Mouse (Mus musculus) adrenal gland, postnatal 25 days (tissue): ENCODE results near the gene Dip2b. TPM values are rescaled to one million over a fixed set of nuclear protein-coding genes. Genes with fewer than 3 reads are reported as not detected.

ENCODE experiments used
- DNase-seq: peaks from one replicate; pipeline ENCODE4 v3.0.0; 2021; ENCODE audit warnings: mixed read lengths
- total RNA-seq: library from RNA; stranded (reverse); gene quantifications from 2 replicates; pipeline ENCODE4 v1.2.3, GENCODE M21; 2021

Dip2b gene
- total RNA-seq, 1 experiment from 2014 or later = 19.9 TPM

DNA sequence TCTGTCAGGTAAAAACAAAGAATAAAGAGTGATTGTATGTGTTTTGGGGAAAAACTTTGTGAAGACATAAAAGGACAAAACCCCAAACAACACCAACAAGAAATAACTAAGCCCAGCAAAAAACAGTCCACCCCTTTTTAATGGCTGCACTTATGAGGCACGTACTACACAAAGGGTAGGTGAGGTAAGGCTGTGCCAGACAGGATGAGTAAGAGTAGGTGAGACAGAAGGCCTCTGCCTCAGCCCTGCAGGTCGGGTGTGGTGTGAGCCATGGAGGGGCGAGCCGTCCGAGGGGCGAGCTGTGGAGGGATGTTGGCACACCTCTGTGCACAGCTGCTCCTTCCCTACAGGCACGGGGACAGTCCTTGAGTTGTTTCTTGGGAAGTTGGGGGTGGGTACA is 12.5 kb downstream of the Dip2b start:
- no peak for DNase-seq

DNA sequence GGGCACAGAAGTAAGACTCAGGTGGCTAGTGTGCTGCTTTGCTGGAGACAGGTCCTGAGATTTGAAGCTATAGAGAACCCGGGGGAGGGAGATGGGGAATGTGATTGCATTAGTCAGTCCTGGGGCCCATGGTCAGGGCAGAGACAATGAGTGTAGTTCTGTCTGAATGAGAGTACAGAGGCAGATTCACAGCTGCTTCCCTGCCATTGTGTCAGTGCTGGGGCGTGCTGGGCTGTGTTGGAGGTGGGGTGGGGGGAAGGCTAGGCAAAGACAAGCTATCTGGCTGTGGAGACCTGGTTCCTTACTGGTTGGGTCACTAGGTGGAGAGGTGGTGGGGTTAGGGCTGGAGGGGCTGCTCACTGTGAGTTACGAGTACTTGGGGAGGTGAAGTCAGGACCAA is 14.3 kb downstream of the Dip2b start:
- DNase-seq = no peak

DNA sequence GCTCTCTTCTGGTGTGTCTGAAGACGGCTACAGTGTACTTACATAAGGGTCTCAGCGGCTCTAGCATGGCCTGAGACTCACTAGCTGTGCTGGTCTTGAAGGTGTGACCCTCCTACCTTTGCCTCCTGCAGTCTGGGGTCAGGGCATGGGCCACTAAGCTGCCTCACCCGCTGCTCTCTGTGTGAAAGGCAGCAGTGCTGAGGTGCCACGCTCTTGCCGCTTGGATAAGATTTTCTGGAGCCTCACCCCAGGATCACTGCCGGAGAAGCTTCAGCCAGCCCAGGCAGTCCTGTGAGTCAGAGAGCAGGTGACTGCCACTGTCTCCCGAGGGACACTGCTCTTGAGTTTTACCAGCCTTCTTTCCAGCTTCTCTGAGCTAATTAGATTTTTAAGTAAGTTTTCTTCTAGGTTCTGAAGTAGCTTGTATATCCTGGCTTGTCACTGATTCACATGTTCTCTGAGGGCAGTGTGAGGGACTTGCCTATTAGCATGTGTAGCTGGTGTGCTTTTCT is 18.0 kb downstream of the Dip2b start:
- no peak for DNase-seq

DNA sequence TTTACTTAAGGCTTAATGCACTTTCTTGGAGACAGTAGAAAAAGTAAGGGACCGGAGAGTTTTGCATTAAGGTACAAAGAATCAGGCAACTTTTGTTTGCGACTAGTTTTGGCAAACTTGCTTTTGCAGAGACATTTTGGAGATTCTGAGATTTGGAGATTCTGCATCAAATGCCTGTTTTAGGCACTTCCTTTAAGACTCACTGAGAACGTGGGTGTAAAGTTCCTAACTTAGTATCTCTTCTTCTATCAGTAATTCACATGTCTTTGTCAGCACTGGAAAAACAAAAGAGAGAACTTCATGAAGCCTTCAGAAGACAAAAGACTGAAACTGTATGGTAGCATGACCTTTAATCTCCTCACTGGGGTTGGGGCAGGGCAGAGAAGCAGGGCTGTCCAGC is 19.2 kb downstream of the Dip2b start:
- no peak for DNase-seq

DNA sequence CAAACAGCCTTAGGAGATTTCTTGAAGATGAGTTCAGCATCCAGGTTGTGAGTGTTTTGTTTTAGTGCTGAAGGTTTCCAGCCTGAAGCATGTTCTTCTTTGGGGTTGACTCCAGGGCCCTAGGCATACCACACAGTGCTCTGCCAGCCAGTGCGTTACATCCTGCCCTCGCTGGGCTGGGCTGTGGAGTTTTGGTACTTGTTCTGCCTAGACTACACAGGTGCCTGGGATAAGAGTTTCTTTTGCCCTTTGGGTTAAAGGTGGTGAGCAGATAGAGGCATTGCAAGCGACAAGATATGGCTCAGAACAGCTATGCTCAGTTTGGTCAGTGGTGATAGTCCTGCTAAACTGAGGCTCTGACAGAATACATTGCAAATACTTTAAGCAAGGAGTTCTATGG is 19.7 kb downstream of the Dip2b start:
- DNase-seq = no peak

DNA sequence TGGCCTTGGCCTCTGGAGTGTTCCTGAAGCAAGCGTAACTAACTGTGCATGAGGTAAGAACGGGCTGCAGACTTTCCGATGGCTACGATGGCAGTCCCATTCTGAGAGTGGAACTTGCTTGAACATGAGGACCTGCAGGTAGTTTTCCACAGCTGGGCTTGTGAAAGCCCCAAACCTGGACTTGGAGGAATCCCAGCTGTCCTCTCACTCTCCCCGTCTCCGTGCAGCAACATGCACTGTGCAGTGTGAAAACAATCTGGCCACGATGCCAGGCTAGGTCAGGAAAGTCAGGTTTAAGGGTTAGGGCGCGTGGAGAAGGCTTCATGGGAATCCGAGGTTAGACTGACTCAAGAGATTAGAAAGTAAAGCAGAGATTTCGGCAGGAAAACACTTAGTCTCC is 20.4 kb downstream of the Dip2b start:
- DNase-seq = no peak

DNA sequence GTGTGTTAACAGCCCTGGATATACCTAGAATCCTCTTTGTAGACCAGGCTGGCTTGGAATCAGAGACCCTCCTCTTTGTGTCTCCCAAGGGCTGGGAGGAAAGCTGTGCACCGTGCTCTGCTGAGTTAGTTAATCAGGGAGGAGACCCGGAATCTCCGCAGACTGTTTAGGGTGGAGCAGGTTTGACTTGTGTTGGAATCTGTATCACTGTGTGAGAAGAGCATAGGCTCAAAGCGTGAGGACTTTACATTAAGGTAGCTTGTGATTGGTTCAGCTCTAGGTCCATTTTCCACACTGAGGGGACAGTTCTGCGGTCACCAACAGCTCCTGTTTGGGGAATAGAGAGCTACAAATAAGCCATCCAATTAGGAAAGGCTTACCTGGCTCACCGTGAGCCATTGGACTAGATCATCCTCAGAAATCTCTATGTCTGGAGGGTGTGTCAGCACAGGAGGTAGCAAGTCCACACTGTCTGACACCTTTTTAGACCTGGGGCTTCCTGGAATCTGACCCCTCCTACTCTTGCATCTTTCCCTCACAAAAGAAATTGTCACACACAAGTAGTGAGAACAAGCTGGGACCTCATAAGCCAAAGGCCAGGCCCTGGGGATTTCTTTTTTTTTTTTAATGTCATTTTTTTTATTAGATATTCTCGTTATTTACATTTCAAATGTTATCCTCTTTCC is 21.3 kb downstream of the Dip2b start:
- no peak for DNase-seq

DNA sequence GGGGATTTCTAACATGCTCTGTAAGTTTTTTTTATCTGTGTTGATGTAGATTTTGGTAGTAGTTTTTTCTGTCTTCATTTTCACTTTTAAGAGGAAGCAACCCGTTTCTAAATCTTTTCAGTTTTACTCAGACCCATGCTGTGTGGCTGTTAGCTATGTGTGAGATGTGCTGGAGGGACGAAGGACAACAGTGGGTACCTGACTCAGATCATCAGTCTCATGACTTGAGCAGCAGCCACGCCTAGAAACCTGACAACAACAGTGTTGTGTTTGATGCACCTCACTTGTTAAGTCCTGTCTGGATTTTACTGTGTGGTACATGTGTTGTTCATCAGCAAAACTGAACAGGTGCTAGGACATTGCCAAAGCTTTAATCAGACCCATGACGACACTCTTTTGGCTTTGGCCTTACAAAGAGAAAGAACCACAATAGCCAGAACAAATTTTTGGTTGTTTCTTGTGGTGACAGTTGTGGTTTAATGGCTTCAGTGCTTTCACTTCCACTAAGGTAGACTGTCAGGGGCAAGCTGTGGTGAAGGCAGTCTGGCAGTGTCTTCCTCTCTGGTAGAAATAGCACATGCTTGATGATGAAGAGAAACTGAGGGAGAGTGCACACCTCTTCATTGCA is 22.2 kb downstream of the Dip2b start:
- DNase-seq = no peak

DNA sequence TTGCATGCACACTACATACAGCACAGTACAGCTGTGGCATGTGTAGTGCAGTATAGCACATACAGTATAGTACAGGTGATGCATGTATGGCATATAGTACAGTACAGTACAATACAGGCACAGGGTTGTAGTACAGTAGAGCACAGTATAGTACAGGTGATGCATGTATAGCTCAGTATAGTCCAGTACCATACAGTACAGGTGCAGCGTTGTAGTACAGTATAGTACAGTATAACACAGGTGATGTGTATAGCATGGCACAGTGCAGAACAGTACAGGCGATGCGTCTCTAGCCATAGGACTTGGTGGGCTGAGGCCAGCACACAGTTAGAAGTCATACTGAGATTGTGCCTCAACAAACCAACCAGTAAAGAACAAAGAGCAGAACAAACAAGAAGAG is 22.9 kb downstream of the Dip2b start:
- DNase-seq = no peak

DNA sequence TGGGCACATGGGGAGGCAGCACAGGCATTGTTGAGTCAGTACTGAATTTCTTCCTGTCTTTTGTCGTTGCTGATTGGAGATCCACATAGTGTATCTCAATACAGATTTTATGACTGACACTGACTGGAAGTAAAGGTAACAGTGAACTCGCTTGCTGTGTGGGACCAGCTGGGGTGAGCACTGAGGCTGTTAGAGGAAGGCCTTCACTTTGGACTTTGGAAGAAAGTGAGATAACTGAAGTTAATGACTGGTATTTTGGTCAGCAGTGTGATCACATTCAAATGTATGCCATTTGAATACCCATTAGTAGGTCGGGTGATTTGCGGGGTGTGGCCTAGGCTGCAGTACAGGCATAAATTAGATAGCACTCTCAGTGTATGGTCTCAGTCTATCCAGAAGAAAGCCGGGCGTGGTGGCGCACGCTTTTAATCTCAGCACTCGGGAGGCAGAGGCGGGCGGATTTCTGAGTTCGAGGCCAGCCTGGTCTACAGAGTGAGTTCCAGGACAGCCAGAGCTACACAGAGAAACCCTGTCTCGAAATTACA is 24.8 kb downstream of the Dip2b start:
- no peak for DNase-seq

DNA sequence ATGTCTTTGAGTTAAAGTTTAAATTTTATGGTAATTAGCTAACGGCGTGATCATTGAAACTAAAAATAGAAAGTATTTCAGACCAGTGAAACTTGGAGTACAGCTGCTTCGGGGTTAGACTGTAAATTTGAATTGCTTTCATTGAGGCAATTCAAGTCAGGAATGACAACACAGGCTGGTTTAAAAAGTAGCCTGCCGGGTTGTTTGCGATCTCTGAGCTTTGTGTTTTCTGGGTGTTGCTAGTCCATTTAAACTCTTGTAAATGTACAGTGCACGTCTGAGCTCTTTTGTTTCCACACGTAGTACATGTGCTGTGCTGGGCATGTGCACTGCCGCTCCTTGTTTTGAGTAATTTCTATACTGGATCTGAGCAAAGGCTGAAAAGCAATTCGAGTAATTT is 28.2 kb downstream of the Dip2b start:
- DNase-seq = no peak

DNA sequence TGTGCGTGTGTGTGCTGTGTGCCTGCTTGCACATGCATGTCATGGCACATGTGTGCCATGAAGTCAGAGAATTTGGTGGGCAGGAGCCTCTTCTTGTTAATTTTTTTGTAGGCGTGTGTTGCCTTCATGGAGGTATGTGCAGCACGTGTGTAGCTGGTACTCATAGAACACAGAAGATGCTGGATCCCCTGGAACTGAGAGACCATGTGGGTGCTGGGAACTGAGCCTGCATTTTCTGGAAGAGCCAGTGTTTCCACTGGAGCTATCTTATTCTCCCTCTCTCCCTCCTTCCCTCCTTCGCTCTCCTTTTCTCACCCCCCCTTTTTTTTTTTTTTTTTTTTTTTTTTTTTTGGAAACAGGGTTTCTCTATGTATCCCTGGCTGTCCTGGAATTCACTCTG is 30.6 kb downstream of the Dip2b start:
- no peak for DNase-seq

DNA sequence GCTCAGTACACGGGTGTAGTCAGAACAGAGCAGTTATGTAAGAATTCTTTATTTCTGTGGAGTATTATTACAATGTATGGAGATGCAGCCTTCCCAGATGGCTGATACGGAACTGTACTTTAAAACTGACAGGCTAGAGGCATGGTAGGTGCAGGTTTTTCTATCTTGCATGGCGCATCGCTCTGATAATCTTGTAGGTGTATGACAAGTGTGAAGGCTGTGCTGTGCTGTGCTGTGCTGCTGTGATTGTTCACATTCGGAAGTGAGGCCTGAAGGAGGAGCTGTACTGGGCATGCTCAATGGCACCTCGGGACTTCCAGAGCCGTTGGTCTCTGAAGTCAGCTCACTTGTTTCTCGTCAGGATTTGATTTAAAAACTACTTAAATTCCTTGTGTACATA is 31.6 kb downstream of the Dip2b start:
- no peak for DNase-seq

DNA sequence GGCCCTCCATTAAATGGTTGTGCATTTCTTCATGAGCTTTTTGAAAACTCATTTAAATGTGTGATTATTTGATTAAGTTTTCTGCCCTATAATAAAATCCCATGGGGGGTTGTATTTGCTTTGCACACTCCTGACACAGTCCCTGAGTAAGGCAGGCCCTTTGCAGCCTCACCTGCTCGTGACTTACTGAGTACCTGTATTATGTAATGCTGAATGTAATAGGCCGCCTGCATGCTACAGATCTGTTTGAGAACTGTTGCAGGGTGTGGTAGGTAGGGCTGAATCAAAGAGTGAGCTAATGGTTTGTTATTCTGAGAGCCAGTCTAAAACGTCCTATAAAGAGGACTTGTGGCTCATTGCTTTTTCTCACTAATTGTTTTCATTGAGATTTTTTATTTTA is 33.4 kb downstream of the Dip2b start:
- no peak for DNase-seq

DNA sequence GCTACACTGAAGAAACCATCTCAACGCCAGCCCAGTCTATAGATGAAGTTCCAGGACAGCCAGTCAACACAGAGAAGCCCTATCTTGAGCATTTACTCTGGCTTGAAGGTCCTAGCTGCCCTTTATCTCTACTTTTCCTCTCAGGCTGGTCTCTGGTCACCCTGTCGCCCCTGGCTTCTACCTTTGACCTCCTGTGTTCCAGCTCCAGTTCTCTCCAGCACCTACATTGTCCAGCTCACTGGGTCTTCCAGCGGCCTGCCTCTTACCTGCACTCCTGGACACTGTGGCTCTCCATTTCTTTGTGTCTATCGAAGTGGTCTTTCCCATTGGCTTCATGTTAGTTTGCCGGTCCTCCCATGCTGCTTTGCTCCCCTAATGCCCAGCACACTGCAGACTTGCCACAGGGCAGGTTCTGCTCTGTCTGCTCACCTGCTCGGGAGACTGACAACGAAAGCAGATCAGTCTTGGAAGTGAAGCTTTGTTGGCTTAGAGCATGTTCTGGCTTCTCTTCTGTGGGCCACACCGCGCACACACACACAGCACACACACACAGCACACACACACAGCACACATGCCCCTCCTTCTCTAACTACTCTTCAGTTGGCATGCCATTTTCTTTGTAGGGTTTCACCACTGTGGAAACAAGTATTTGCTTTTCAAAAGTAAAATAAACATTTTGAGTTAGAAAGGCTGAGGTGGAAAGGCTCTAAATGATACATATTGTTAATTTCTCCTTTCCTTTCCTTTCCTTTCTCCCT is 35.4 kb downstream of the Dip2b start:
- no peak for DNase-seq

DNA sequence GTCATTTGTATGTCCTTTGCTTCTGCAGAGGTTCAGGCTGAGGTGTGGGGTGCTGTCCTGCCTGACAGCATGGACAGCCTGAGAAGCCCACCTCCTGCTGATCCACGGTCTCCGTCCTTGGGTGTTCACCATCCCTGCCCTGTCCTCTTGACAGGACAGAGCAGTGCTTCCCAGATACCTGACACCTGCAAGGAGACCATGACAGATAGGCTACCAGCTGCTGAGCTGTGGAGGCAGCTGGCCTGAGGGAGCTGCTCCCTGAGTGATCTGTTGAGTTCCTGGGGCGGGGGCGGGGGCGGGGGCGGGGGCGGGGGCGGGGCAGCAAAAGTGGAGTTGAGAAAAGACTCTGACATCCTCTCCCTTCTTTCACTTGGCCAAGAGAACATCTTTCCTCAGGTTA is 36.3 kb downstream of the Dip2b start:
- no peak for DNase-seq

DNA sequence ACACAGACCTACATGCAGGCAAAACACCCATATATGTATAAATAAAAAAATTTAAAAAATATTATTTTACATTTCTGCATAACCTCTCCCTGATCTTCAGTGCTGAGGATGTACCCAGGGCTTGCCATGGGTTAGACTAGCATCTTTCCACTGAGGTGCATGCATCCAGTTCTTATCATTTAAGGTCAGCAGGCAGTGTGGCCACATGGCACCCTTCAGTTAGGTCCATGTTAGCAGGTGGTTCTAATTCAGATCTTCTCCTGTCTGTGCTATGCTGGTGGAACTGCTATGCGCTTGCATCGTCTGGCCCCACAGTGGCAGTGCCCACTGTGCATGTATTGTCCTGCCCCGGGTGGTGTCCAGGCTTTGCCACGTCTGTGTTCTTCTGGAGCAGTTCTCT is 37.9 kb downstream of the Dip2b start:
- DNase-seq = no peak

DNA sequence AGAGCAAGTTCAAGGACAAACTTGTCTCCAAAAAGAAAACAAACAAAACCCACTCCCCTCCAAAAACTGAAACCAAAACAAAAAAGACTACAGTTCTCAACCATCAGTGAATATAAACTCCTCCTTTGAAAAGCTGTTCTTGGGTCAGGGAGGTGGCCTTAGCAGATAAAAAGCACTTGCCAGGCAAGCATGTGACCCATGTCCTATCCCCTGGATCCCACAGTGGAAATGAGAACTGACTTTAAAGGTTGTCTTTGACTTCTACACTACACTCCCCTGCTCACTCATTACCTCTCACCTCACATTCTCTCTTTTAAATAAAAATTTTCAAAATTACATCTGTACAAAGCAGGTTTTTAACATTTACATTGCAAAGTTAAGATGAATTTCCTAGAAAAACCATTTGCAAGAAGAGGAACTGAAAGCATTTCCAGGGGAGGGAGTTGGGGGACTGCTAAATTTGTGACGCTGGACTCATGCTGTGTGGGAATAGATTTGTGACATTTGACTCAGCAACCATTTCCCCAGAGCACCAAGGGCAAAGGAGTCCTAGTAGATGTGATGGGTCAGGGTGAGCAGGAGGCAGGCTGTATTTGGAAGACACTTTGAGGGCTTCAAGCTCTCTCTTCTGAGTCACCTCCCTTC is 42.5 kb downstream of the Dip2b start:
- peak; percentile 15 for DNase-seq

DNA sequence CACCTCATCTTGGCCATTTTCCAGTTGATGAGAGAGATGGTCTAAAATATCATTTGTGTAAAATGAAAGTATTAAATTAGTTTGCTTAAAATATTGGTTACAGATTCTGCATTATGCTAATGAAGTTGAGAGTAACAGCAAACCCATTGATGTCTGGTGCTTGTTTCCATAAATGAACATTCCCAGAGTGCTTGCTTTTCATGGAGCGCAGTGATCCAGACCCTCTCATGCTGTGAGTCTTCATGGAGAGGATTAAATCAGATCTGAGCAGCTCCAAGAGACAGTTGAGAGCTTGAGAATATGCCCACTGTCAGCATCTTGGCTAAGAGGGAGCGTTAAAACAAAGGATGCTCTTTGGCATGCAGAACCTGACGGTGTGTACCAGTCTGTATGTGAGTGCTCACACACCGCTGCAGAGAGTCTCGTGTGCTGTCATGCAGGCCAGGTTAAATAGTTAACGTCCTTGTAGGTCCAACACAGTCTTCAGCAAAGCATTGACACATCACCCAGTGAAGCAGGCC is 43.1 kb downstream of the Dip2b start:
- no peak for DNase-seq

DNA sequence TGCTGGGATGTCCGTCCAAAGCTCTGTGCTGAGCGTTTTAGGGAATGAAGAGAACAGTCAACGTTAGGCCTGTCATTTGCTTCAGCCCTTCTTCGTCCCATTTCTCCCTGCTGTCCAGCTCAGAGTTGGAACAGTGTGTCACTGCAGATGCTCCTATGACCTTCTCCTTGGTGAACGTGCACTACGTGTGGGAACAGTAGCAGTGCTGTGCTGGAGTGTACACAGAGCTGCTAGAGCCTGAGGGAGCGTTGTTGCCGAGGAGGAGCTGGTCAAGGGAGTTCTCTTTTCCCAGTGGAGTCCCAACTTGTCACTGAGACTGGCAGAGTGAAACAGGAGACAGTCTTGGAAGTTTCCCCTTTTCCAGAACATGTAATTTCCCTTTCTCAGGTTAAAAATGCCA is 43.6 kb downstream of the Dip2b start:
- no peak for DNase-seq

DNA sequence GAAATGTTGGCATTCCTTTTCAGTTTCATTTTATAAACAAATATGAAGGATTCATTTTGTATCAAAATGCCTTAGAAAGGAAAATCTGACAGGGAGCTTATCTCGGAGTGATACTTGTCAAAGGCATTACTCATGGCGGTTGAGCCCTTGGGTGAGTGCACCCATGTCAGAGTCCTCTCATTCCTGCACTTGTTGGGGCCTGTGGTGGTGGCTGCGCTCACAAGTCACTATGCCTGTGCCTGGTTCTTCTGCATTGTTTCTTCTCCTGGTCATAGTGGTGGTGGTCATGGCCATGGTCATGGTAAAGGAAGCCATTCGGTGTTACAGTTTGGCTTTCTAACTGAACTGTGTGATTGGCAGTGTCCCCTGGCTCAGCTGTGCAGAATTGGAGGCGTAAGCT is 44.3 kb downstream of the Dip2b start:
- DNase-seq = no peak

DNA sequence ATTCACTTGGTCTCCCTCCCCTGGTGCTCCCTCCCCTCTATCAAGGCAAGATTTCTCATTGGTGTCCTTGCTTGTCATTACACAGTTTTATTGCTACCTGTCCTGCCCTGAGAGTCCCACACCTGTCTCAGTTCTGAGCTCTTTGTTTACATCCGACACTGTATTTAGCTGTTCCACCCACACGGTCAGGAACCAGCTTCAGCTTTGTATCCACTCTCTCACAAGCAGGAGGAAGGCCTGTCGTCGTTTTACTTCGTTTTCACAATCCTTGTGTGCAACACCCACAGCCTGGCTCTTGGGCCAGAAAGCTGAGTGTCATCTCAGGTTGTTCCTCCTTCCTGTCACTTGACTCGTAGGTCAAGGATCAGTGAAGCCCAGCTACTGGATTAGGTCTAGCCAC is 45.4 kb downstream of the Dip2b start:
- DNase-seq = no peak

DNA sequence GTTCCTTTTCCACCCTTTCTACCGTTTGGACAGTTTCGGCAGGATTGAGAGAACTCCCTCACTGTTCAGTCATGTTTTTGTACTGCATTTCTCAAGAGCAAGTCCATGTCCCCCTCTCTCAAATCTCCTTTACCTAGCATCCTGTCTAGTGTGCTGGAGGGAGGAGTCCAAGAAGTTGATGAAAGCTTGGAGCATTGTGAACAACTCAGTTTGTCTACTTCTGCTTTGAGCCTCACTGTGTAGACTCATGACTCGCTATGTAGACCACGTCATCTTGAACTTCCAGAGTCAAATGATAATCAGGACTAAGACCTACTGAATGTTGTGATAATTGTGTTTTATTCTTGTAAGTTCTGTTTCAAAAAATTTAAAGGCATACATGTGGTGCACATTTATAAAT is 46.4 kb downstream of the Dip2b start:
- no peak for DNase-seq
